Mouse (Mus musculus) right cerebral cortex, postnatal 14 days (tissue): ENCODE measurements around the gene BC051019.

Experiments
- DNase-seq: peaks from one replicate; pipeline ENCODE4 v3.0.0; 2022

BC051019 gene

GRCm38 (mm10) chr7:109707023-109707785, 16.4 kb downstream of the BC051019 start:
- DNase-seq = peak; percentile 48

- no peak for DNase-seq
These were observed 19.2 kb downstream of the BC051019 start for GRCm38 (mm10) chr7:109704461-109704860.

- no peak for DNase-seq
These were observed 19.7 kb downstream of the BC051019 start for GRCm38 (mm10) chr7:109704016-109704377.

GRCm38 (mm10) chr7:109703190-109704015, 20.2 kb downstream of the BC051019 start, which contains the start of the genes St5 and Akip1:
Gene St5, minus strand, starts transcription at chr7:109703605.
Gene Akip1, plus strand, starts transcription at chr7:109703690.
- DNase-seq = peak; percentile 95

GRCm38 (mm10) chr7:109702721-109703120, 20.9 kb downstream of the BC051019 start:
- DNase-seq = no peak

GRCm38 (mm10) chr7:109700213-109700612, 23.4 kb downstream of the BC051019 start:
- no peak for DNase-seq

- DNase-seq = no peak
These were observed 28.3 kb downstream of the BC051019 start for GRCm38 (mm10) chr7:109695339-109695726.

- DNase-seq = no peak
These were observed 28.9 kb downstream of the BC051019 start for GRCm38 (mm10) chr7:109694576-109695338.

GRCm38 (mm10) chr7:109690961-109691360, 32.7 kb downstream of the BC051019 start:
- no peak for DNase-seq

GRCm38 (mm10) chr7:109690101-109690500, 33.5 kb downstream of the BC051019 start:
- DNase-seq = no peak

GRCm38 (mm10) chr7:109686585-109687128, 37.0 kb downstream of the BC051019 start:
- DNase-seq = no peak

GRCm38 (mm10) chr7:109680879-109681278, 42.8 kb downstream of the BC051019 start:
- no peak for DNase-seq

GRCm38 (mm10) chr7:109680284-109680683, 43.4 kb downstream of the BC051019 start:
- DNase-seq = no peak

- DNase-seq = no peak
These were observed 48.6 kb downstream of the BC051019 start for GRCm38 (mm10) chr7:109674944-109675628.

- peak; percentile 70 for DNase-seq
These were observed 51.8 kb downstream of the BC051019 start for GRCm38 (mm10) chr7:109671581-109672471.

GRCm38 (mm10) chr7:109669426-109670170, 54.1 kb downstream of the BC051019 start:
- DNase-seq = no peak

GRCm38 (mm10) chr7:109666664-109667063, 57.0 kb downstream of the BC051019 start:
- DNase-seq = no peak

GRCm38 (mm10) chr7:109662626-109663025, 61.0 kb downstream of the BC051019 start:
- DNase-seq = no peak
